Mouse (Mus musculus): ENCODE measurements around the gene Arap1.

Arap1 gene

GRCm38 (mm10) chr7:101361021-101361420, 13.2 kb downstream of the Arap1 start:
- no peak for DNase-seq (ENCODE audit: low read depth, low spot score)

GRCm38 (mm10) chr7:101361767-101362166, 13.9 kb downstream of the Arap1 start:
- DNase-seq (ENCODE audit: low read depth, low spot score): no peak

GRCm38 (mm10) chr7:101362791-101363191, 14.9 kb downstream of the Arap1 start:
- no peak for DNase-seq (ENCODE audit: low read depth, low spot score)

- no peak for DNase-seq (ENCODE audit: low read depth, low spot score)
Observed at GRCm38 (mm10) chr7:101363914-101364313, 16.0 kb downstream of the Arap1 start.

GRCm38 (mm10) chr7:101367901-101368852, 20.3 kb downstream of the Arap1 start:
- no peak for DNase-seq (ENCODE audit: low read depth, low spot score)

GRCm38 (mm10) chr7:101369666-101370065, 21.8 kb downstream of the Arap1 start:
- DNase-seq (ENCODE audit: low read depth, low spot score): no peak

GRCm38 (mm10) chr7:101373082-101373481, 25.2 kb downstream of the Arap1 start:
- no peak for DNase-seq (ENCODE audit: low read depth, low spot score)

- DNase-seq (ENCODE audit: low read depth, low spot score): peak; percentile 87
Observed at GRCm38 (mm10) chr7:101374155-101374554, 26.3 kb downstream of the Arap1 start.

GRCm38 (mm10) chr7:101376701-101377340, 29.0 kb downstream of the Arap1 start:
- DNase-seq (ENCODE audit: low read depth, low spot score): peak; percentile 35

GRCm38 (mm10) chr7:101377741-101378262, 29.9 kb downstream of the Arap1 start:
- DNase-seq (ENCODE audit: low read depth, low spot score): peak; percentile 51

- DNase-seq (ENCODE audit: low read depth, low spot score): no peak
Observed at GRCm38 (mm10) chr7:101378285-101378684, 30.4 kb downstream of the Arap1 start.

- DNase-seq (ENCODE audit: low read depth, low spot score): no peak
Observed at GRCm38 (mm10) chr7:101378796-101379465, 31.1 kb downstream of the Arap1 start.

- DNase-seq (ENCODE audit: low read depth, low spot score): no peak
Observed at GRCm38 (mm10) chr7:101379732-101380131, 31.9 kb downstream of the Arap1 start.

- no peak for DNase-seq (ENCODE audit: low read depth, low spot score)
Observed at GRCm38 (mm10) chr7:101381512-101381911, 33.6 kb downstream of the Arap1 start.

GRCm38 (mm10) chr7:101382378-101382777, 34.5 kb downstream of the Arap1 start:
- peak; percentile 64 for DNase-seq (ENCODE audit: low read depth, low spot score)

GRCm38 (mm10) chr7:101383756-101384155, 35.9 kb downstream of the Arap1 start:
- DNase-seq (ENCODE audit: low read depth, low spot score): peak; percentile 33

GRCm38 (mm10) chr7:101384931-101385330, 37.1 kb downstream of the Arap1 start:
- no peak for DNase-seq (ENCODE audit: low read depth, low spot score)

GRCm38 (mm10) chr7:101385331-101385733, 37.5 kb downstream of the Arap1 start:
- DNase-seq (ENCODE audit: low read depth, low spot score): no peak

- no peak for DNase-seq (ENCODE audit: low read depth, low spot score)
Observed at GRCm38 (mm10) chr7:101385866-101386452, 38.1 kb downstream of the Arap1 start.

GRCm38 (mm10) chr7:101389256-101389655, 41.4 kb downstream of the Arap1 start:
- DNase-seq (ENCODE audit: low read depth, low spot score): no peak

- no peak for DNase-seq (ENCODE audit: low read depth, low spot score)
Observed at GRCm38 (mm10) chr7:101391909-101392479, 44.1 kb downstream of the Arap1 start.

Data from brain, adult 2 months (tissue).